Mouse (Mus musculus) megakaryocyte, embryonic 14.5 days (primary cell): ENCODE data around the gene Cyp27a1. TPM values are rescaled to one million over a fixed set of nuclear protein-coding genes. Genes with fewer than 3 reads are reported as not detected.

ENCODE experiments used
- H3K27me3 ChIP-seq: replicated peaks from 2 replicates; pipeline ENCODE3; 2012; ENCODE audit warnings: inconsistent platforms
- H3K36me3 ChIP-seq: replicated peaks from 2 replicates; pipeline ENCODE3; 2012; ENCODE audit warnings: low read length, inconsistent platforms, mixed read lengths
- H3K4me1 ChIP-seq: 2 replicates; pipeline ENCODE4 v1.6.1; 2012; ENCODE audit warnings: inconsistent platforms
- H3K4me3 ChIP-seq: replicated peaks from 2 replicates; pipeline ENCODE3; 2012; ENCODE audit warnings: moderate library complexity, mild to moderate bottlenecking, inconsistent platforms
- H3K9me3 ChIP-seq: 2 replicates; pipeline ENCODE4 v1.6.1; 2012; ENCODE audit warnings: inconsistent platforms
- FLI1 ChIP-seq: IDR thresholded peaks from 2 replicates; pipeline ENCODE4 v1.6.1; 2012; ENCODE audit warnings: low read length, inconsistent platforms, mixed read lengths
- GATA1 ChIP-seq: IDR thresholded peaks from 3 replicates; pipeline ENCODE4 v1.6.1; 2012; ENCODE audit warnings: mixed read lengths, low read length, inconsistent platforms, borderline replicate concordance
- polyA plus RNA-seq: library from polyadenylated mRNA; stranded (reverse); fragments of >175 nt; gene quantifications from 2 replicates; pipeline ENCODE4 v1.2.3, GENCODE M21; 2012; ENCODE audit warnings: low replicate concordance; ENCODE audit not compliant: insufficient read depth

Gene Cyp27a1
- polyA plus RNA-seq, 1 experiment: 1.7 TPM

- Histone ChIP-seq H3K4me3 (peak overlapping the region; percentile 89), H3K9me3 (peaks cover 14% of the 10 kb centered on the region), H3K4me1 (peaks cover 30% of the 10 kb centered on the region), H3K36me3 (no peaks in the 10 kb centered on the region), H3K27me3 (peaks cover 94% of the 10 kb centered on the region)
- TF ChIP-seq FLI1 (no peak), GATA1 (no peak)
Observed at GRCm38 (mm10) chr1:74784041-74784759, 70.8 kb downstream of the Cyp27a1 start.

Other genes with a start within 250 kb of the Cyp27a1 start
- gene Cnot9, start 207.5 kb upstream of the Cyp27a1 start, polyA plus RNA-seq: 7.3 and 10.2 TPM in 2 replicates
- gene Plcd4, start 170.7 kb upstream of the Cyp27a1 start, polyA plus RNA-seq: not detected in 2 replicates
- 0.17 TPM in 1 of 2 replicates, not detected in the other for gene Usp37, start 169.3 kb upstream of the Cyp27a1 start, polyA plus RNA-seq
- 2.0 and 2.2 TPM in 2 replicates for gene Zfp142, start 125.3 kb upstream of the Cyp27a1 start, polyA plus RNA-seq
- gene Bcs1l, start 125.3 kb upstream of the Cyp27a1 start, polyA plus RNA-seq: 1.5 and 2.7 TPM in 2 replicates
- 14.9 and 27.3 TPM in 2 replicates for gene Rnf25, start 112.2 kb upstream of the Cyp27a1 start, polyA plus RNA-seq
- gene Stk36, start 112.1 kb upstream of the Cyp27a1 start, polyA plus RNA-seq: 0.12 TPM in 1 of 2 replicates, not detected in the other
- gene Ttll4, start 51.8 kb upstream of the Cyp27a1 start, polyA plus RNA-seq: 1.2 and 5.3 TPM in 2 replicates
- not detected in 2 replicates for gene Prkag3, start 35.6 kb downstream of the Cyp27a1 start, polyA plus RNA-seq
- 0.60 TPM in 1 of 2 replicates, not detected in the other for gene Wnt6, start 58.3 kb downstream of the Cyp27a1 start, polyA plus RNA-seq
- not detected in 2 replicates for gene Wnt10a, start 77.9 kb downstream of the Cyp27a1 start, polyA plus RNA-seq
- not detected in 2 replicates for gene Cdk5r2, start 141.4 kb downstream of the Cyp27a1 start, polyA plus RNA-seq
- not detected in 2 replicates for gene Fev, start 171.8 kb downstream of the Cyp27a1 start, polyA plus RNA-seq
- gene Cryba2, start 179.6 kb downstream of the Cyp27a1 start, polyA plus RNA-seq: not detected in 2 replicates
- gene Cfap65, start 222.0 kb downstream of the Cyp27a1 start, polyA plus RNA-seq: 0.02 TPM in 1 of 2 replicates, not detected in the other
- 0.10 TPM in 1 of 2 replicates, not detected in the other for gene Ihh, start 238.1 kb downstream of the Cyp27a1 start, polyA plus RNA-seq